Mouse (Mus musculus) embryo, embryonic 11 days (tissue): ENCODE measurements around the gene Msi2.

Source experiments
- DNase-seq: peaks from one replicate; pipeline ENCODE4 v3.0.0-alpha.2; 2015

The Msi2 gene

DNA sequence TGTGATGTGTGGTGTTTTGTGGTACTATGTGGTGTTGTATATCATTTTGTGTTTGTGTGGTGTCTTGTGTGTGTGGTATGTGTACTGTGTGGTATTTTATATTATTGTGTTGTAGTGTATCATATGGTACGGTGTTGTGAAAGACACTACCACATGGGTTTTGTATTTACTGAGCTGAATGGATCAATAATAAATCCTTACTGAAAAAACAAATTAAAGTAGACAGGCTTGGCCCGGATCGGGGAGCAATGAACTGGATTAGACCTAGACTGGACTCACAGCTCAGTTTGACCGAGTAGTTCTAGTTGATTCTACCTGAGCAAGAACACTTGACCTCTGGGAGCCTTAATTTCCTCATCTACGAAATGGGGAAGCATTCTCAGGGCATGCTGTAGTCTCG is 107.5 kb downstream of the Msi2 start:
- no peak for DNase-seq

- no peak for DNase-seq
Observed at GRCm38 (mm10) chr11:88610112-88610511, 108.2 kb downstream of the Msi2 start.

DNA sequence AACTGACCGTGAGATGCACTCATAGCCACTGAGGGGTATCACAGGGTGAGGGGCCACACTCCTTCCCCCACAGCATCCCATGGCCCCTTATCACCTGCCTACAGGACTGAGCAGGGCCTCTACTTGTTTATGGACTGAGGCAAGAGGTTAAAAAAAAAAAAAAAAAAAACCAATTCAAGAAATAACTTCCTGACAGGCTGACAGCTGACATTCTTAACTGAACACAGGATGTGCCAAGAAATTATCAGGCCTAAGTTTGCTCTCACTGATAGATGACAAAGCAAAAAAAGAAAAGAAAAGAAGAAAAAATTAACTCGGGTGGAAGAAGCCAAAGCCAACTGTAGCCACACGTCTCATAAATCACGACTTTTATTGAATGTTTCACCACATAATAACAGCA is 109.7 kb downstream of the Msi2 start:
- no peak for DNase-seq

GRCm38 (mm10) chr11:88607725-88608383 is 110.5 kb downstream of the Msi2 start:
- no peak for DNase-seq

DNA sequence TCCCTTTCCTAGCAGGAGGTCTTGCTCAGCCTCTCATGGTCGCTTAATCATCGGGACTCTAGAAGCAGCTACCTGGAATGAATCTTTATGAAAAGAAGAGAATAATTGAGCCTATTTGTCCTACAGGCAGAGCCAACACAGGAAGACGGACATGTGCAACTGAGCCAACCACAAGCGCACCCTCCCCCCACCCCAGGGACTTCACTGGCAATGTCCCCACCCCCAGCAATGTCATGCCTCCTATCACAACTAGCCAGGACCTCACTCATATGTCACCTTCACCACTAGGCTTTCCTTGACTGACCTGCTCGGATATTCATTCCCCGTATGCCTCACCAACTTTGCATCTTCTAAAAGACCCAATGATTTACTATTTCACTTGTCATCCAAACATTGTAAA is 112.5 kb downstream of the Msi2 start:
- DNase-seq, result no peak

DNA sequence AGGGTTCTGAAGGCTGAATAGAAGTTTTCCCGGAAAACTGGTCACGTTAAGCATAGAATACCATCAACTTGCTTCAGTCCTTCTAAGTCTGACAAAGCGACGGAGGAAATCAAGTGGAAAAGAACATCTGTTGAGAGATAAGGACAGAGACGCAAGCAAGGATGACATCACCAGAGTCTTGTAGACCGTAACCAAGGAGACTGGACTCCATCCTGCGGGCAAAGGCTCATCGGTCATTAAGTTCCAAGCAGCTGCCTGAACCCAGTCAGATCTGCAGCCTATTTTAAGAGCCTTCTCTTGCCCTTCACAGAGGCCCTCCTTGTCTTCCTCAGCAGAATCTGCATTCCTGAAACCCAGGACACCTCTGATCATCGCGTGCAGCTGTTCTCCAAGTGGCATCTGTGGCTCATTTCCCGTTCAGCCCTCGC is 113.2 kb downstream of the Msi2 start:
- DNase-seq, result peak; percentile 56

DNA sequence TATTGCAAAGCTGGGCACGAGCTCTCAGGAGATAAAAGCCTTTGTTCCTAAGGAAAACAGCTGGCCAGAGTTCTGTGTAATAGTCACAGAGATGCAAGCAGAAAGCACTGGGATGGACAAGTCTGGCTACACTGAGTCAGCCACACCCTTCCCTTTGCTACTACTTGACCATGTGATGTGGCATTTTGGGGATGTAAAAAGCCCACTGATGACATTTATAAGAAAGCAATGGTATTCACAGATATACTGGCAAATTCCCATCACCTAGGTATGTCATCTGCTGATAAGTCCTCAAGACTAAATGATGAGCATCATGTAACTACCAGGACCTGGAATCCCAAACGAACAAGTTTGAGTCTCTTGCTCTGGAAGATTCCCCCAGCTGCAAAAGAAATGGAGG is 113.7 kb downstream of the Msi2 start:
- DNase-seq, result no peak

- no peak for DNase-seq
Observed at GRCm38 (mm10) chr11:88603366-88603765, 114.9 kb downstream of the Msi2 start.

DNA sequence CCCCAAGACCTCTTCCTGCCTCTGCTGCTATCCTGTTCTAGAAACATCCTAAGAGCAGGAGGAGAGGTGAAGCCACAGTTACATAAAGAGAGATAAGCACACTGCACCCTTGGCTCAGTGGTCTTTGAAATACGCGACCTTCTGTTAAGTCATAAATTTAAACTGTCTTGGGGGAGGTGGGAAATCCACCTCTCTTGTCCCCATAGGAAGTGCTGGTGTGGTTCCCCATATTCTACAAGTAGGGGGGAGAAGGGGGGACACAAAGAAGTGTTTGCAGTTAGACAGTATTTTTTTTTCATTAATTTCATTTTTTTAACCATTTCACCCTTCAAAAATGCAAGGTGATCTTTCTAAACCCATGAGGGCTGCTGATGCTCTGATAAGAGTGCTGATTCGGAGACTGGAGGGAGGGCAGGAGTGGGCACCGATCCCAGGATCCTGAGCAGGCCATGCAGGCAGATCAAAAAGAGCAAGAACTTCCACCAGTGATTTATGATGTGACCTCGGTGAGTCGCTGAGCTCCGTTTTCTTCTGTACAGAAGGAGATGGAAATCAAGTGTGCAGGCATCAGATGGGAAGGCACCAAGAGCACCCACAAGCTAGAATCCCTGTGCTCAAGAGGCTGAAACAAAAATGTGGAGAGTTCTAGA is 115.7 kb downstream of the Msi2 start:
- no peak for DNase-seq

DNA sequence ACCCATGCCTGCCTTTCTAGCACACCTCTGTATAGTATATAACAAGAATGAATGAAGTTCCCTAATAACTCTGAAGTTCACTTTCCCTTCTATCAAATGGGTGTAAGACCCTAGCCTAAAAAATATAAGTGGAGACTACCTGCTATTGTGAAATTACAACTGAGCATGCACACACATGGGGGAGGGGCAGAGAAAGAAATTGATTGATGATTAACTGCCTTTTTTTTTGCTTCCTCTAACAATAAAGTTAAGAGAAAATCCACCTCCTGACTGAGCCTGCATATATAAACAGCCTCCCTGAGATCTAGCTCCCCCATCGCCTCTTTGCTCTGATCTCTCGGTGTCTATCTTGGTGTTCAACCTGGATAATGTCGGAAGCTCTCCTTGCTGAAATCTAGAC is 118.1 kb downstream of the Msi2 start:
- DNase-seq, result no peak

DNA sequence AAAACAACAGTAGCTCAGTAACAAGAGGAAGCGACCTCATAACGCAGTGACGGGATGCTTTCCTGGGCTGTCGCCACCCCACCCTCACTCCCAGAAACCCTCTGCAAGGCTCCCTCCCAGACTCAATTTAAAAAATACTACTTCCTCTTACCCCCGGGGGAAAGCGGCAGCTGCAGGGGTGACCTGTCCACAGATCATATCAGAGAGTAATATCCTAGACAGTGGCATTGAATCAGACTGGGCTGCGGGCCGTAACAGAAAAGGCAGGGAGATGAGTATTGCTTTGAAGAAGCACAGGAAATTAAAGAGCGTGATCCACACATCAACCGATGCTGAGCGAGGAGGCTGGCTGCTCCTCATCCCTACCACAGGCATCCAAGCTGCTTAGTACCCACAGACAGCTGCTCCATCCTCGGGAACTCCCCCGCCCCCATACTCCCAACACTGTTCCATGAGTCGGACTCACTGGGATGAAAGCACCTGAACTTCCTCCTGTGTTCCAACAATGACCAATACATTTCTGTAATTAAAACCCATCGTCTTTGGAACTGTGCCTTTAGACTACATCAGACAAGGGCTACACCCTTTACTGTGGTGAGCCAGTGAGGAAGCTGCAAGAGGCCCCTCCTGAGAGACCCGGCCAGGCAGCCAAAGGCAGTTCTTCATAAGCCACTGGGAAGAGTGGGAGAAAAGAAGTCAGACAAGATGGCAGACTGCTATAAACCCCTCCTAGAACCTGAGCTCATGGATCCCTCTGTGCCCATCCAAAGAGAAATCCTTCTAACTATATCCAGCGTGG is 118.8 kb downstream of the Msi2 start:
- DNase-seq, result no peak

DNA sequence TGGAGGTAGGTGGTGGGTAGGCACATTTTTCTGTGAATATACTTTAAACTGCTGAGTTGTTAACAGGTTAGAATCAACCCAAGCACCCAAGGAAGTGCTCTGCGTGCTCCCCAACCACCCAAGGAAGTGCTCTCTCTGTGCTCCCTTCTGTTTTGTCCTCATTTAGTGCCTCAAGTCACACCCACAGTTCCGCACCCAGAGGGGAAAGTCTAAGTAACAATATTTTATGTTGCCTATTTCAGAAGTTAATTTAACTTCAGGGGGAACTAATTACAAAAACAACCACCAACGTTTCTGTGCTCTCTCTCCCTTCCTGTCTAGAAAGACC is 119.5 kb downstream of the Msi2 start:
- no peak for DNase-seq

- DNase-seq, result no peak
Observed at GRCm38 (mm10) chr11:88598150-88598847, 120.0 kb downstream of the Msi2 start.

DNA sequence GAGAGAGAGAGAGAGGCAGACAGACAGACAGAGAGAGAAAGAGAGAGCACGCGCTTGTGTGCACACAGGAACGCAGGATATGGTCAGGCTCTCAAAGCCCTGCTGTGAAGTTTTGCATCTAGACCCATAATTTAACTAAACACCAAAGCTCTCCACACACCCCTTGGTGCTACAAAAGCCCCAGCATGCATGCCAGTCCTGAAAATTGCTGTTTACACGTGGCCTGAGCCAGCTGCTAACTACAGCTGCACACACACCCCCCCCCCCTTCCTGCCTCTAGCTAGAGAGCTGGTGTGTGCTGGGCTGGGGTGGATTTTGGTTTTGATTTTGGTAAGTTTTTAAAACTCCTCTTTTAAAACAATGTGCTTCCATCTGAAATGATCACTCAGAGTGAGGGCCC is 122.7 kb downstream of the Msi2 start:
- no peak for DNase-seq

DNA sequence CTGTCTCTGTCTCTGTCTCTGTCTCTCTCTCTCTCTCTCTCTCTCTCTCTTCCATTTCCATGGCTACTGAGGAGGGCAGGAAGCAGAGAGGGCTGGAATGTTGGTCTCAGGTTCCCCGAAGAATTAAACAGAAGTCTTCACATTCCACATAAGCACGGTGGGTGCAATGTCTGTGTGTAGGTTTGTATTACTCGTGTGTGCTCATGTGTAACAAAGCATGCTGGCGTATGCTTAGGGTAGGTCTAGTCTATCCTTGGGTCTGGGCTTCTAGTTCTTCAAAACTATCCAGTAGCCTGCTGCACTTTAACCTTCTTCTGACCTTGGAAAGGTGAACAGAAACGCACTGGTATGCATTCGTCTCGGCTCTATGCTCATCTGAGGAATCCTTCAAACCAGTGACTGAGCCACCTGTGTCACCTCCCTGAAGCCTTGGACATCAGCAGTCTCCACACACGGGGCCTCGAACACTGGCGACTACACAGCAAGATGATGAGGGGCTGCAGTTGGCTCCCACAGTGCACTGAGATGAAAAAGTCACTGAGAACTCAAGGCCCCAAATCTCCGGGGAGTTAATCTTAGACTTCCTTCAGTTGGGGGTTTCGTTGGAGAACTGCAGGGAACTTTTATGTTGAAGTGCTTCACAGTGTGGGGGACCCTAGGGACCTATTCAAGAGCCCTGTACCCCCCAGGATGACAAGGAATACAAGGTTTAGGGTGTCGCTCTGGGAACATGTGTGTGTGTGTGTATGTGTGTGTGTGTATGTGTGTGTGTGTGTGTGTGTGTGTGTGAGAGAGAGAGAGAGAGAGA is 123.3 kb downstream of the Msi2 start:
- DNase-seq, result no peak

GRCm38 (mm10) chr11:88594010-88594409 is 124.3 kb downstream of the Msi2 start:
- DNase-seq, result peak; percentile 73

DNA sequence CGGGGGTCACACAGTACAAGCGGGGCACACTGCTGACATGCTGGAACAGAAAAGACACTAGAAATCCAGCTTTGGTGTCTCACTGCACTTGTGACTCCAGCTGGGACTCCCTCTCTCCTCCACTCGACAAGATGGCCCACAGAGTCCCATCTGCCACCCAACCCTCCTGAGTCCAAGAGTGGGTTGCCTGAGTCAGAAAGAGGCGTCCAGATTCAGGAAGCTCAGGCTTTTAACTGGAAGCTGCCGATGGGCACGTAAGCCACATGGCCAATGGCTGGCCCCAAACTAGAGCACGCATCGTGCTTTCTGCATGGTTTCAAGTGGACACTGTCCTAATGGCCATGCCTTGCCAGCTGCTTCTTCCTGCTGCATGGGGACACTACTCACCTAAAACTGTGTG is 126.2 kb downstream of the Msi2 start:
- no peak for DNase-seq

DNA sequence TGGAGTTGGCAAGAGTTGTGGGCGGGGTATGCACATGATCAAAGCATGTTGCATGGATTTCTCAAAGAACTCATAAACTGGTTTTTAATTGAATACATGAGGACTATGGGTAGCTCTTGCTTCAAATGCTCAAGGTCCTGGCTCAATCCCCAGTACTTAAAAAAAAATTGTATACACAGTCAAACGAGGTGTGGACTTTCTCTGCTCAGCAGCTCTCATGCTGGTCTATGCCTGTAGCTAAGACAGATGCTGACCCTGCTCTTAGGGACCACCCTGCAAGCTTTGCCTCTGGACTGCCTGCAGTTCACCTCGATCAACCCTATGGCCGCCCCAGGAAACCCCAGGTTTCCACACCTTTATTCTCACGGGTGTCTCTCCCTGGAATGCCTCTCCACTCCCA is 127.7 kb downstream of the Msi2 start:
- no peak for DNase-seq

DNA sequence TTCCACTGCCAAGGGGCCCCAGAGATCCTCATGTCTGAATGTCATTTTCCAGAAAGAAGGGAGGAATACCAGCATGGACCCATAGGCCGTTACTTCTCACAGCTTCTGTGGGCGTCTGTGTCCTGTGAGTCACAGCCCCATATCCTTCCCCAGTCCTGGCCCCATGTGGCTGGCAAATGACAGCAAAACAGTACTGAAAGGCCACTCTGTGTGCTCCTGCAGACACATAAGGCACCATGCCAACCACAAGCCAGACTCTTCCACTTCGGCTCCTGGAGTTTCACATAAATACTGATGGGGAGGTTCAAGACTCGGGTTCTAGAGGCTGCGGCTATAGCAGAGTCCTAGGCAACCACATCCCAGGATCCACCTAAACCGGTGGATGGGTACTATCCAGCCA is 128.7 kb downstream of the Msi2 start:
- no peak for DNase-seq

DNA sequence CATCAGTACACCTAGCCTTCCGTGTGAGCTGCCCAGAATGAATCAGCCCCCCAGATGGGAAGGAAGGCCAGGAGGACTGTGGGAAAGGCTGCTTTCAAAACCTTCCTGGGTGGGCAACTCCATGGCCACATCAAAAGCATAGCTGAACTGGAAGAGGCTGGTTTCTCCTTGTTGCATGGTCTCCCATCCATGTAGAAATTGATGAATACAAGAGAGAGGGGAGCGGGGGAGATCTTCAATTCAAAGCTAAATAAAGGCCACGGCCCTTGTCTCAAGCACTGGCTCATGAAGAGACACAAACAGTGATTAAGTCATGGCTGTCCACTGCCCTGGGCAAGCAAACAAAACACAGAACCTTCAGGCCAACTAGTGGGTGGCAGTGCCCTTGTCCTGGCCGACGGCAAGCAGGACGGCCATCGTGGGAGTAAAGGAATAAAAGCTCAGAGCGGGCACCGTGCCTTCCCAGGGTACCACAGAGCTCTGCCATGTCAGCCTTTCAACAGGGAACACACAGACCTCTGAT is 129.6 kb downstream of the Msi2 start:
- DNase-seq, result peak; percentile 46

DNA sequence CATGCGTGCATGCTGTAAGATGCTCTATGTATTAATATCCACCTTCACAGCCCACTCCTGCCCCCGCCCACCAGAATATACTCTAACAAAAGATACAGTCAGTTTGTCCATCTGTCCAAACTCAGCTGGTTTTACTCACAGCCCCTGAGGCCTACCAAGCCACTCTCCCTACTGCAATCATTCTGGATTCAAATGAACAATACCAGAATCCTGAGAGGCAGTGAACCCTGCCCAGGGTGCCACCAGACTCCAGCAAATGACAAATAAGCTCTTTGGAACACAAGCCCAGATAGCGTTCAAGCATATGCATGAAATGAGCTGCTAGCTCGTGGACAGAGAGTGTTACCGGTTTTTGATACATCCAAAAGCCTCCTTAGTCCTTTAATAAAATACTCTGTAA is 130.6 kb downstream of the Msi2 start:
- no peak for DNase-seq

DNA sequence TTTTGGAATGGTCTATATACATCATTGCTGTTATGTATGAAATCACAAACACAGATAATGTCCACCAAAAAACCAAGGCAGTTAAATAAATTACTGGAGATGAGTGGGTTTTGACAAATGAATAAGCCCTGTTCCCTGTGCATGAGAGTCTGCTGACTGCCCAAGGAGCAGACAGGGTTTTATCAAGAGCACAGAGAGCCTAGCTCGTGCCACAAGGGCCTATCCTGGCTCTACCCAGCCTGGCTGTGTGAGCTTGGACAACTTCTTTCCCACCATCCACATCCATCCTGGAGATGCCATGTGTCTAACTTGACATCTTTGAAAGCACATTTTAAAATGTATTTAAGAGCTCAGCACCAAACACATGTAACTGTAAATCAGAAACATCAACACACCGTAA is 132.4 kb downstream of the Msi2 start:
- no peak for DNase-seq
